Mouse (Mus musculus) embryo, embryonic 10 days (tissue): ENCODE data around the gene Thsd1.

Experiments
- DNase-seq: peaks from one replicate; pipeline ENCODE4 v3.0.0-alpha.2; 2015; ENCODE audit warnings: low spot score

Gene Thsd1

DNA sequence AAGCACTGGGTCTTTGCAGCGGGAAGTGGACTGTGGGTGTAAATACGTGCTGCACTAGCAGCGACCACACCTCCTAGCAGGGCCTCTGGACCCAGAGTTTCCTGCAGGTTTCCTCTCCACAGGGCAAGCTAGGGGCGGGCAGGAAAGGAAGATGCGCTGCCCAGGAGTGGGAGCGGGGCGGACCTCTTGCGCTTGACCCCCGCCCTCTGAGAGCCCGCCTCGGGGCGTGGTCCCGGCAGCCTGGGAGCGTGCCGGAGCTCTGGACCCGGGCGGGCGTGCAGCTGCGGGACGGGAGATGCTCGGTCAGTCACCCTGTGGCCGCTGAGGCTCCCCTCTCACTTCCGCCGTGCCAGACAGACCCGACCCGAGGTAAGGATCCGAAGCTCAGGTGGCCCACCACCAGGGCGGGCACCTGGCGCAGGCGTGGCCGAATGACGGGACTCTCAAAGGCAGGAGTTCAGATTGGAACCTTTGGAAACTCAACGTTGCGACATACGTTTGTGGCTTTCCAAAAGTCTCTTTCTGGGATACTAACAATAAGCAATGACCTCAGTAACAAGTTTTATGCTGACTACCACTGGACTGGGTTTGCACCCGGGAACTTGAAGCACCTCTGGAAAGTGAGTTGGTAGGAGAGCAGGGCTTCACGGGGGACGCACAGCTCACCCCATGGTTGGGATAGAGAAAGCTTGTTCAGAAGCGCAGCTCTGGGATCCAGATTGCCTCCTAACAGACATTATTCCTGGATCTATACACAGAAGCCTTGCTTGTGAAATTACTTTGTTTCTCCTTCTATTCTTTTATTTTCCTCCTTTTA is at the start of gene Thsd1:
Gene Thsd1, plus strand, starts transcription at position 253 of the 817 bp plus-strand sequence.
- DNase-seq = peak; percentile 70

DNA sequence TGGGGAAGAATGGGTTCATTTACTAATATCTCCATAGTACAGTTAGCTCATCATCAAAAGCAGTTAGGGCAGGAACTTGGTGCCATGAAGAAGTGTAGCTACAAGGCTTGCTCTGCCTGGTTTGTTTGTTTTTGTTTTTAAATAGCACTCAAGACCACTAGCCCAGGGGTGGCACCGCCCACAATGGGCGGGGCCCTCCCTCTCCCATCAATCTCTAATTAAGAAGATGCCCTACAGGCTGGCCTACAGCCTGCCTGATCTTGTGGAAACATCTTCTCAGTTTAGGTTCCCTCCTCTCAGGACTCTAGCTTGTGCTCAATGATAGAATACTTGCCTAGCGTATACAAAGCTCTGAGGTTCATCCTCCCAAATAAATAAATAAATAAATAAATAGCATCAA is 42.2 kb upstream of the Thsd1 start:
- DNase-seq = peak; percentile 41

DNA sequence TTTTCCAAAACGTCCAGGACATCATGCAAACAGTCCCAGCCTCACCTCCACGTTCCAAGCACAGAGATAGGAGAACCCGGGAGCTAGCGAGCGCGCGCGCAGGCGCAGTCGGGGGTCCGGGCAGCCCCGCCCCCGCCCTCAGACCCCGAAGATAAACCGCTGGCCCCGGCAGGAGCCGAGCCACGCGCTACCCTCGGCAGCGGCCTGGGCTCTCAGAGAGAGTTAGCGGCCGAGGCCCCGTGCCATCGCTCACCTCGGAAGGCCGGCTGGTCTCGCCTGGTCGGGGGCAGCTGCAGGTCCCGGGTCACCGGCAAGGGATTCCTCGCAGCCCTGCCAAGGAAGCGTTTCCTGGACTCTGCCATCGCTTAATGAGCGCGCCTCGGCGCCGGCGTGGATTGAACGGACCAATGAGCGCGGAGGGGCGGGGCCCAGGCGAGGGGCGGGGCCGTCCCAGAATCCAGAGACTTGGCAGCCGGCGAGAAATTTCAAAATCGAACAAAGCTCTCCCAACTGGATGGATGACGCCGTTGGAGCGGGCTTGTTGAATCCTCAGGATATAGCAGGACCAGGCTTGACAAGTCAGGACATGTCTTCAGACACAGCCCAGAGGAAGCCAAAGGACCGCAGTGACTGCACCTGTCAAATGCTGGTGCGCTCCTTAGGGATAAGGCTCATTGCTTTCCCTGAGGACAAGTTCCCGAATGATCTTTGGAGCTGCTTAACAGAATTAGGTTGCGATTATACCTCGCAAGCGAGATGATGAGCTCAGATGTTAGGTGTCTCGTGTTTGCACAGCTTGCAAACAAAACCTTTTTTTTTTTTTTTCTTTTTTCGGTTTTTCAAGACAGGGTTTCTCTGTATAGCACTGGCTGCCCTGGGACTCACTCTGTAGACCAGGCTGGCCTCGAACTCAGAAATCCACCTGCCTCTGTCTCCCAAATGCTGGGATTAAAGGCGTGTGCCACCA is 41.4 kb upstream of the Thsd1 start, which contains the start of gene Ckap2:
Gene Ckap2, minus strand, starts transcription at position 389 of the 967 bp plus-strand sequence.
- DNase-seq = peak; percentile 92

DNA sequence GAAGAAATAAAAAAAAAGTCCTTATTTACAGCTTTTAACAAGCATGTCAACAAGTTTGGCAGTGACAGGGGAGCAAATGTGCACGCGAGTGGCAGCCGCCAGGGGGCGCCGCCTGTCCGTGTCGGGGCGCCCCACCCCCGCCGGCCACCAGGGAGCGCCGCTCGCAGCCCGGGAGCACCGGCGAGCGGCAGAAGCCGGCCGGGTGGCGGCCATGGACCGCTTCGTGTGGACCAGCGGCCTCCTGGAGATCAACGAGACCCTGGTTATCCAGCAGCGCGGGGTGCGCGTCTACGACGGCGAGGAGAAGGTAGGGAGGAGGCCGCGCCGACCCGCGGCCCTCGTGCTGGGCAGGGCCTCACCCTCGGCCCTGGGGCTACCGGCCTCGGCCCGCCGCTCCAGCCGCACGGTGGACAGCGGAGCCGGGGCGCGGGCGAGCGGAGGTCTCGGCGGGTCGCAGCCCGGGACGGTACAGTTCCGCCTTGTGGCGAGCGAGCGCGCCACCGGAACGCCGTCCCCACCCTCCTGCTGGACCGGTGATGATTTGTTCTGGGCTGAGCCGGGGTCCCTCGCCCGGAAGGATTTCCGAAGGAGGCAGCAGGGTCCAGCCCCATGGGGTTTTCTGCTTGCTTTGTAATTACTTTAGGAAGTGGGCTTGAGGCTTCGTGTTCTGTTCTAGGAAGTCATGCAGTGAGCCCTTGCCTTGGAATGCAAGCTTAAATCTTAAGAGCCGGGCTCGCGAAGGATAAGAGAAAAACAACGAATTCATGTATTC is 34.3 kb upstream of the Thsd1 start, which contains the start of gene Vps36:
Gene Vps36, plus strand, starts transcription at position 150 of the 772 bp plus-strand sequence.
- DNase-seq = peak; percentile 80

DNA sequence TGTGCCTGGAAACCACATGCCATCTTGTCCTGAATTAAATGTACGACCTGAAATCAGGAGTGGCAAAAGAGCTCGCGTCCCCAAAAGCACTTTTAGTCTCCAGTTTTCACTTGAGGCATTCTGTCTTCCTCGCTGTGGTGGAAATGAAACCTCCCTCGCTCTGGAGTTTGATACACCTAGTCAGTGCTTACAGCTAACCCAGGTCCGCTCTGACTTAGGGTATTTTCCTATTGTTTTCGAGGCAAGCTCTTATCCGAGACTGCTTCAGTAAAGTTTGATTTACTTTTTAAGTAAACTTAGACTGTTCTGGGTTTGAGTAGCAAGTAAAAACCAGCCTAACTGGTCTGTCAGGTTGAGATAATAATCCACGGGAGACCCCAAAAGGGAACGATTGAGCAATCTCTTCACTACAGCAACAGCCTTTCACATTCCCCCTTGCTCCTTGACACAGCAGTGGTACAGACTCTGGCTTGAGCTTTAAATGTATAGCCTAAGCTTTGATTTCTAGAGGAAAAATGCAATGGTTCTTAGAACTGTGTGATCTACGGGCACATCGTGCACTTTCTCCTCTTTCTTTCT is 33.6 kb upstream of the Thsd1 start:
- peak; percentile 34 for DNase-seq

DNA sequence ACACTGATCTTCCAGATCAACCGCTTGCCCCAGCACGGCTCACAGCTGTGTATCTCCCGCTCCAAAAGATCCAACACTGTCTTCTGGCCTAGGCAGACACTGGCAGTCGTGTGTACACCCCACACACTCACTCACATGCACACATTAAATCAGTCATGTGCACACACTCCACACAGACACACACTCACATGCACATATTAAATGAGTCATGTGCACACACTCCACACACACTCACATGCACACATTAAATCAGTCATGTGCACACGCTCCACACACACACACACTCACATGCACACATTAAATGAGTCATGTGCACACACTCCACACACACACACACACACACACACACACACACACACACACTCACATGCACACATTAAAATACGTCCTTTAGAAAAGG is 29.2 kb upstream of the Thsd1 start:
- DNase-seq = no peak

DNA sequence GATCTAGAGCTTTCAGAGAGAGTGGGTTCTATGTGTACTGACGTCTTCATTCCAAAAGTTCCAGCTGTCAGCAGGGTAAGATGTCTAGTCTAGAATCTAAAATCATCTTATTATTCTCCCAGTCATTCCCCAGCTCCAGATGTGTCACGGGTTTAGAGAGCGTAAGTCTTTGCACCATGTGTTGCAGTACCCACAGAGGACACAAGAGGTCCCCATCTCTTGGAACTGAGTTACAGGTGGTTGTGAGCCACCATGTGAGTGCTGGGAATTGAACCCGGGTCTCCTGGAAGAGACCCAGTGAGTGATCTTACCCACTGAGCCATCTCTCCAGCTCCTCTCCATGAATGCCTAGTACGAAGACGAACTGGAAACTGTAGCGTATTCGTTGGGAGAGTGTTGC is 27.6 kb upstream of the Thsd1 start:
- no peak for DNase-seq

DNA sequence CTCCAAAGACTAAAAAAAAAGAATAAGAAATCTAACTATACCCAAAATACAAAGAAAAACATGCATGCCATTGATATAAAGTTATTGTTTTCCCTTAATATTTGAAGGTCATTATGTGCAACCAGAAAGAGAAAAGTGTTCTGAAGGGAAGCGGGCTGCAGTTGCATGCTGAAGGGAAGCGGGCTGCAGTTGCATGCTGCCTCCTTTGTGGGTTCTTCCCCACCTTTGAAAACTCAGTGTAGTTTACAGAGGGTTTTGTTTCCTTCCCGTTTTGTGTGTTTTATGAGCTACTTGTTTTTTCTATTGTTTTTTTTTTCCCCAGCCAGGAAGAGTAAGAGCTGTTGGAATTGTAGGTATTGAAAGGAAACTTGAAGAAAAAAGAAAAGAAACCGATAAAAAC is 19.6 kb upstream of the Thsd1 start:
- no peak for DNase-seq

DNA sequence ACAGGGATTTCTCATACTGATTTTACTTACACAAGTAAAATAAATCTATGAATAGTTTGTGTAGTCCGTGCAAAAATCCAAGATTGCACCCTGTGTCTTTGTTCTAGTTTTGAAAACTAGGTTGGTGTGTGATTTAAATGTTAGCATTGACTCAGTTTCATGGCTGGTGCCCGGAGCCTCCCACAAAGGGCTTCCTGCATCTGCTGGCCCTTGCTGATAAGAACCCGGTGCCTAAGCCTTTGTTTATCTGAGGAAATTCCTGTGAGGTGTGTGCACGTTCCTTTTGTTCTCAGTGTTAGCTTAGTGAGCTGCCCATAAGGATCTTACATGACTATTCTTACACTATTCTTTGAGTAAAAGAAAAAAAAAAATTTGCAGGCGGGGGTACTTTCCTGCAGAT is 18.1 kb upstream of the Thsd1 start:
- DNase-seq = peak; percentile 35

DNA sequence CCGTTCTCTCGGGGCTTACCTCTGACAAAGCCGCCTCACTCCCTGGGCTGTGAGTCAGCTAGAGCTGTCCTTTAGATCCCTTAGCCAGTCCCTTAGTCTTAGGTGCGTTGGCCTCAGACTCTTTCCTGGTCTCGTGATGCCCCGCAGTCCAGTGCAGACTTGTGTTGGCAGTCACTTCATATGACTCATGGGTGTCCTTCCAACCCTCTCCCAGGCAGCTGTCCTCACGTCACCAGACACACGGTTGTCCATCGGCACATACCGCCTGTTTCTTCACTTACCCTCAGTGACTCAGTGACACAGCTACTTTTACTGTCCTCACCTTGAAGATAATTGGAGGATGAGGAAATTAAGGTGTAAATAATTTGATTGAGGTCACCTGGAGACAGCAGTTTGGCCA is 12.3 kb upstream of the Thsd1 start:
- DNase-seq = no peak

DNA sequence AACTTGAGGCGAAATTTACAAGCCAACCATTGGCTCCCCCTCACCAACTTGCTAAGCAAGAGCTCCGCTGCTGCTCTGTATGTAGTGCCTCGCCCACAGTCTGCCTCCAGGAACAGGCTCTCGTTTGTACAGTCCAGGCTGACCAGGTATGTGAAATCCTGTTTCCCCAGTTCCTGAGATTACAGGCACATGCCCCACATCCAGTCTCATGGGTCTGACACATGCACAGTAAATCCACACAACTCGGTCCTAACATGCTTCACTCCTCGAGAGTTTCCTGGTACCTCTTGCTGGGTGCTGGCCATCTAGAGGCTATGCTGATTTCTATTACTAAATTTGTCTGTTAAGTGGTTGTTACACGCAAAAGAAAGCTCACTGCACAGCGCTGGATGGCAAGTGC is 752 bp upstream of the Thsd1 start:
- peak; percentile 12 for DNase-seq

DNA sequence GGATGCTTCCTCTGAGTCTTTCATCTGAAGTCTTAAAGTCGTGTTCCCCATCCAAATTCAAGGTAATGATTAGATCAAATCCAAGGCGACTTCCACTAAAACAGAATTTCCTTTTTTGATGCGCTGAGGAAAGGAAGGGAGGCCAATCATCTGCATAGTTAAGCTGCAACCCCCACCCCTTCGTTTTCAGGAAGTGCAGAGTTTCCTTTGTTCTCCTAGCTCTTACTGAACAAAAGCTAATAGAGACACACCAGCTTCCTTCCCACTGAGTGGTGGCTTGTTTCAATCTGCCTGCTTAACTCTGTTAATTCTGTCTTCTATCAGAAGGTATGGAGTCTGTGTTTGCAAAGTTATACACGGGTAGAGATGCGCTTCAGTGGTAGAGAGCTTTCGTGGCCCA is 1.5 kb downstream of the Thsd1 start:
- no peak for DNase-seq

DNA sequence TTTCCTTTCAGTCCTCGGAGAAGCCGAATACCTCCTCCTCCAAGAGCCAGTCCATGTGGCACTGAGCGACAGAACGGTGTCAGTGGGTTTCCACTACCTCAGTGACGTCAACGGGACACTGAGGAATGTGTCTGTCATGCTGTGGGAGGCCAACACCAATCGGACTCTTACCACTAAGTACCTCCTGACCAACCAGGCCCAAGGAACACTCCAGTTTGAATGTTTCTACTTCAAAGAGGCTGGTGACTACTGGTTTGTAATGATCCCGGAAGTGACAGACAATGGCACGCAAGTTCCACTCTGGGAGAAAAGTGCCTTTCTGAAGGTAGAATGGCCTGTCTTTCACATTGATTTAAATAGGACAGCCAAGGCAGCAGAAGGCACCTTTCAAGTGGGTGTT is 15.9 kb downstream of the Thsd1 start:
- DNase-seq = no peak

DNA sequence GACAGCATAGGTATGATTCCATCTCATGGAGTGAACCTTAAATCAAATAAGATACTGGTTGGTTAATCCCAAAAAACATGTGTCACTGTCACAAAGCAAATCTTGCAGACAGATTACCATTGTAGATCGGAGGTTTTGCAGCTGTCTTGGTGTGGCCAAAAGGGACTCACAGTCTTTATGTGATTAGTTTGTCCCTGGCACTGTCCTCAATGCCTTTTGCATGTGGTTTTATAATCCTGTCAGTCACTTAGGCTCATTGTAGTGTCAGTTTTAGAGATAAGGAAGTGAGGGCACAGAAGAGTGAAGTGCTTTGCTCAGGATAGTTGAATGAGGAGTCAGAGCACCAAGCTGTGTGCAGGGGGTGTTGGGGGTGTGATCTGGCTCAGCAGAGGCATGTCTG is 18.6 kb downstream of the Thsd1 start:
- no peak for DNase-seq

DNA sequence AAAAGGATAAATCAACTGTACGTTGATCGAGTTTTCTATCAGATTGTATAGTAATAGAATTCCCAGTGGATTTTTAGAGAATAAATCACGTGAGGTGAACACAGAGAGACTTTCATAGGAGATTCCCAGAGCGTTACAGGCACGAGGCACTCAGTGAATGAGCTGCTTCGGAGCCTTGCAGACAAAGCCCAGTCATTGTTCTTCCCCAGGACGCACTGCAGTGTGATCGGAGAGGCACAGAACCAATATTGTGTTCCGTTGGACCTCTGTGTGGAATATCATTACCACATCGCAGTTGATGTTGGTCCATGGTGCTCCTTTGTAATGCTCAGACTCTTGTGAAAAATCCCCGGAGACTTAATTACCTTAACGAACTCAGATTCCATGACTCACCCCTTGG is 20.8 kb downstream of the Thsd1 start:
- DNase-seq = no peak

DNA sequence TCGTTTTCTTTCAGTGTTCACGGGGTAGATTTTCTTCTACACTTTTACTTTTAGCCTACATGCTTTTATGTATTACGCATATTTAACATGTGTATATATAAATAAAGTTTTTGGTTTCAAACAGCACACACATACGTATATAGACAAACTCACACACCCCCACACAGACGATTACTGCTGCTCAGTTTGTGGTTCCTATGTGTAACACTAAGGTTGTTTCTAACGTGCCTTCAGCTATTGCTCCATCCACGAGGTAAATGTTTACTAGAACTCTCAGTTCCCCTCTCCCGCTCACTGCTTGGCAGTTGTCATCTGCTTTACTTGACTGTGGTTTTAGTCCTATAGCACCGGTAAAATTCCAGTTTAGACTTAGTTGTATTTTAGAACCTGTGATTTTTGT is 22.0 kb downstream of the Thsd1 start:
- DNase-seq = no peak

DNA sequence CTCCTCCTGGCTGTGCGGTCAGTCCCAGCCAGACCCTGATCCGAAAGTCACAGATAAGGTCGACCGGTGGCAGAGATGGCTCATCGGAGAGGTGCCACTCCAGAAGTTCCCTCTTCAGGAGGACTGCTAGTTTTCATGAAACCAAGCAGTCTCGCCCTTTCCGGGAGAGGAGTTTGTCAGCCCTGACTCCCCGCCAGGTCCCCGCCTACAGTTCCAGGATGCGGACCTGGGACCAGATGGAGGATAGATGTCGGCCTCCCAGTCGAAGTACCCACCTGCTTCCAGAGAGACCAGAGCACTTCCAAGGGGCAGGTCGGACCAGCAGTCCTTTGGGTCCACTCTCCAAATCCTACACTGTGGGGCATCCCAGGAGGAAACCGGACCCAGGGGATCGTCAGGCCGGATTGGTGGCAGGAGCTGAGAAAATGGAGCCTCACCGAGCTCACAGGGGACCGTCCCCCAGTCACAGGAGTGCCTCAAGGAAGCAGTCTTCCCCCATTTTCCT is 31.9 kb downstream of the Thsd1 start:
- no peak for DNase-seq

DNA sequence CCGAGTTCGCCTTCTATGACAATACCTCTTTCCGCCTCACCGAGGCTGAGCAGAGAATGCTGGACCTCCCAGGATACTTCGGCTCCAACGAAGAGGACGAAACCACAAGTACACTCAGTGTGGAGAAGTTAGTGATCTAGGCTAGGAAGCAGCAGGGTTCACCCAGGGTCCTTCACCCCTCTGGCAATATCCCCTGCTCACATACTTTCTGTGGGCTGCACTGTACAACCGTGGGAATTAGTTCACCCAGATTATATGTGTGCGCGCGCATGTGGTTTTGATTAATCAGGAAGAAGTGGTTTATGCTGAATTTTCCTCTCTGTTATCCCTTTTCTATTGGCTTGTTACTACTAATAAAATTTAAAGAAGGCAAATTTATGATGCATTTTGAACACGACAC is 32.4 kb downstream of the Thsd1 start:
- DNase-seq = no peak

DNA sequence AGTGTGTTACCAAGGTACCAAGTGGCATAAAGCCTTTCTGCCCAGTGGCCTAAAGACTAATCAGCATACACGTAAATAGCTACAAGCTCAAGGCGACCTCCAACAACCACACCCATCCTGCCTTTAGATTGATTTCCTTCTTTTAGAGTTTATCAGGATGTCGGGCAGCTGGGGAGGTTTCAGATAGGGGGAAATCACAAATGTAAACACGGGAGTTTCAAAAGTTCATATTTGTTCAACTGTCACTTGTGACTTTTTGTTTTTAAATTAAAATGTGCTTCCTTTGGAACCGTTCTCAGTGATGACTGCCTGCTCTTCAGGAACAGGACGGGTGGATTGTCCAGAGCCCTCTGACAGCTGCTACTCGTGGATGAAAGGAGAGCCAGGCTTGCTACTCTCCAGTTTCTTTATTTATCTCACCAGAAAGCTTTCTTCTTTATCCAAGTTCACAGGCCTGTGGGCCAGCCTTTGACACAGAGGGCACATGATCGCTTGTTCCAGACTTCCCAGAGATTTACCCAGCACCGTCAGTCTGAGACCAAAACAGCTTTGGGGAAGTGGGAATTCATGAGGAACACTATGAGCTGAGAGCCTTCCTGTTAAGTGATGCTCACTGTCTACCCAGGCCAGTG is 33.1 kb downstream of the Thsd1 start:
- DNase-seq = no peak

DNA sequence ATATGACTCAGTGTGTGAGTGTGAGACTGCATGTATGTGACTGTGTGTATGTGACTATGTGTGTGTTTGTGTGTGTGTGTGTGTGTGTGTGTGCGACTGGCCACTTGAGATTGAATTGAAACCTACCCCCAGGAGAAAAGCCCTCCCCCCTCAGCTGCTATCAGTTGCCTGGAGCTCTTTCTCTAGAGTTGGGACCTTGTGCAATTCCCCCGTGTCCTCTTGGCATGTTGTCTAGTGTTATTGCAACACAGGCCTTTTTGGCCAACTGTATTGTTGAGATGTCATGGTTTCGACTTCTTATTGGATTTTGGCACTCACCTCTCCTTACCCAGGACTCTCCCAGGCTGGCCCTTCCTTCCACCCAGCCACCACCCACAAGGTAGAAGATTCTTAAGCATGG is 35.2 kb downstream of the Thsd1 start:
- no peak for DNase-seq

DNA sequence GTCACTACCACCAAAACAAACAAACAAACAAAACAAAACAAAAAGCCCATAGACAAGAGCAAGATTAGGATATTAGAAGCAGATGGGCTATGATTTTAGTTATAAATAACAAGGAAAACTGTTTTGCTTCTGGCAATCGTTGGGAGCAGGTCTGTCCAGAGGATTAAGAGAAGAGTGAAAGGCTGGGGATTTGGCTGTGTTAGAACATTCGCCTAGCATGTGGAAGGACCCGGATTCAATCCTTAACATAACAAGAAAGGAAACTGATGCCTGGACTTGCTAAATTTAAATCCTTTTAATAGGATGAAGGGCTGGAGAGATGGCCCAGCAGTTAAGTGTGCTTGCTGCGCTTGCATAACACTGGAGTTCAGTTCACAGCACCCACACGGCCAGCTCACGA is 37.2 kb downstream of the Thsd1 start:
- no peak for DNase-seq
